Mouse (Mus musculus): ENCODE measurements at regions not wholly inside any gene's neighbourhood (a gene's known extent, or its start where the extent isn't known, plus 50 kb on each side); places are given as distances from the start of the nearest gene placed in this dataset.

- no peak overlapping the region for H3K27ac ChIP-seq (ENCODE audit: low read length)
- 74% methylated on average over 7 of the region's 7 CpGs for WGBS
- ATAC-seq (ENCODE audit: low FRiP score, low TSS enrichment) = no peak
Observed at GRCm38 (mm10) chr16:77237631-77238357, 224.3 kb downstream of the Usp25 start.

GRCm38 (mm10) chr16:77237272-77237603 is 223.7 kb downstream of the Usp25 start:
- peaks cover 5% of the 10 kb centered on the region for H3K4me1 ChIP-seq (ENCODE audit: insufficient read depth, low read length)
- H3K9me3 ChIP-seq (ENCODE audit: low read length) = no peaks in the 10 kb centered on the region
- no peaks in the 10 kb centered on the region for H3K36me3 ChIP-seq (ENCODE audit: insufficient read depth, low read length)
- 76% methylated on average over 2 of the region's 2 CpGs for WGBS
- no peak overlapping the region for H3K9ac ChIP-seq (replicated peaks; ENCODE audit: low read length)
- H3K27me3 ChIP-seq (ENCODE audit: insufficient read depth, low read length) = no peaks in the 10 kb centered on the region
- peak overlapping the region; percentile 19 for H3K4me3 ChIP-seq (ENCODE audit: low read length)
- no peak overlapping the region for H3K27ac ChIP-seq (ENCODE audit: low read length)
- no peak for ATAC-seq (ENCODE audit: low FRiP score, low TSS enrichment)
- peak overlapping the region; percentile 40 for H3K4me2 ChIP-seq (replicated peaks; ENCODE audit: low read depth, low read length)

More at GRCm38 (mm10) chr16:77237631-77238357, 224.3 kb downstream of the Usp25 start:
- no peaks in the 10 kb centered on the region for H3K9me3 ChIP-seq (ENCODE audit: low read length)
- peaks cover 5% of the 10 kb centered on the region for H3K4me1 ChIP-seq (ENCODE audit: insufficient read depth, low read length)
- H3K4me2 ChIP-seq (replicated peaks; ENCODE audit: low read depth, low read length) = no peak overlapping the region
- no peak overlapping the region for H3K4me3 ChIP-seq (ENCODE audit: low read length)
- no peaks in the 10 kb centered on the region for H3K27me3 ChIP-seq (ENCODE audit: insufficient read depth, low read length)
- H3K9ac ChIP-seq (replicated peaks; ENCODE audit: low read length) = no peak overlapping the region
- no peaks in the 10 kb centered on the region for H3K36me3 ChIP-seq (ENCODE audit: insufficient read depth, low read length)

GRCm38 (mm10) chr16:77236509-77237271 is 223.2 kb downstream of the Usp25 start:
- peak overlapping the region; percentile 40 for H3K4me2 ChIP-seq (replicated peaks; ENCODE audit: low read depth, low read length)
- H3K36me3 ChIP-seq (ENCODE audit: insufficient read depth, low read length) = no peaks in the 10 kb centered on the region
- peaks cover 5% of the 10 kb centered on the region for H3K4me1 ChIP-seq (ENCODE audit: insufficient read depth, low read length)
- 46% methylated on average over 13 of the region's 13 CpGs for WGBS
- peak; percentile 23; the same call in 1 of the 2 replicates for ATAC-seq (ENCODE audit: low FRiP score, low TSS enrichment)
- H3K27ac ChIP-seq (ENCODE audit: low read length) = no peak overlapping the region
- no peak overlapping the region for H3K9ac ChIP-seq (replicated peaks; ENCODE audit: low read length)
- no peaks in the 10 kb centered on the region for H3K9me3 ChIP-seq (ENCODE audit: low read length)
- H3K27me3 ChIP-seq (ENCODE audit: insufficient read depth, low read length) = no peaks in the 10 kb centered on the region
- H3K4me3 ChIP-seq (ENCODE audit: low read length) = peak overlapping the region; percentile 19

DNA sequence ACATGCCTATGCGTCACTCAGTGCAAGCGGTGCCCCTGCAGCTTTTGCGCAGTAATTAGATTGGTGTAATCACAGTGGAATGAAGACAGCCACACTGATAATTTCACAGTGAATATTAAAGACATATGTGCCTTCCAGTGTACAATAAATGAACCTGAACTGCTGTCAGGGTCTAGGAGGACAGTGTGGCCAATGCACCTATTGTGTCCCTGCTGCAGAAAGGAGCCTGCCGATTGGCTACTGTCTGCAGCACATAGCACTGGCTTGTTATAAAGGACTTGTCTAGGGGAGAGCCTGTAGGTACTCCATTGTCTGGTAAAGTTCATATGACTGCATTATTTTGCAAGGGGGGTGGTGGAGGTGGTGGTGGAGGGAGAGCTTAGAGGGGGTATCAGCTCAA is 222.5 kb downstream of the Usp25 start:
- no peak overlapping the region for H3K4me2 ChIP-seq (replicated peaks; ENCODE audit: low read depth, low read length)
- WGBS = 91% methylated on average over 4 of the region's 4 CpGs
- H3K9ac ChIP-seq (replicated peaks; ENCODE audit: low read length) = no peak overlapping the region
- no peaks in the 10 kb centered on the region for H3K27me3 ChIP-seq (ENCODE audit: insufficient read depth, low read length)
- no peak for ATAC-seq (ENCODE audit: low FRiP score, low TSS enrichment)
- no peaks in the 10 kb centered on the region for H3K9me3 ChIP-seq (ENCODE audit: low read length)
- H3K27ac ChIP-seq (ENCODE audit: low read length) = no peak overlapping the region
- H3K36me3 ChIP-seq (ENCODE audit: insufficient read depth, low read length) = no peaks in the 10 kb centered on the region
- peaks cover 5% of the 10 kb centered on the region for H3K4me1 ChIP-seq (ENCODE audit: insufficient read depth, low read length)
- H3K4me3 ChIP-seq (ENCODE audit: low read length) = no peak overlapping the region

- H3K4me1 ChIP-seq (ENCODE audit: insufficient read depth, low read length) = peaks cover 5% of the 10 kb centered on the region
- no peak for ATAC-seq (ENCODE audit: low FRiP score, low TSS enrichment)
- no peaks in the 10 kb centered on the region for H3K36me3 ChIP-seq (ENCODE audit: insufficient read depth, low read length)
- H3K4me2 ChIP-seq (replicated peaks; ENCODE audit: low read depth, low read length) = no peak overlapping the region
- H3K27ac ChIP-seq (ENCODE audit: low read length) = no peak overlapping the region
- WGBS = 90% methylated on average over 5 of the region's 5 CpGs
- H3K4me3 ChIP-seq (ENCODE audit: low read length) = no peak overlapping the region
- no peaks in the 10 kb centered on the region for H3K9me3 ChIP-seq (ENCODE audit: low read length)
- no peak overlapping the region for H3K9ac ChIP-seq (replicated peaks; ENCODE audit: low read length)
- no peaks in the 10 kb centered on the region for H3K27me3 ChIP-seq (ENCODE audit: insufficient read depth, low read length)
Observed at GRCm38 (mm10) chr16:77235449-77235848, 221.9 kb downstream of the Usp25 start.

Measured in kidney, embryonic 16.5 days (tissue).